Mouse (Mus musculus) layer of hippocampus, adult 8-10 months (tissue): Measurements from ENCODE around the gene Gns. TPM values are rescaled to one million over a fixed set of nuclear protein-coding genes. Genes with fewer than 3 reads are reported as not detected.

Experiments used
- DNase-seq, 2 experiments: peaks; one replicate each; pipeline ENCODE4 v3.0.0; 2022; ENCODE audit warnings: low spot score in 2 of 2
- total RNA-seq, 4 experiments: library from RNA; stranded (reverse); gene quantifications; 2 replicates each; pipeline ENCODE4 v1.2.4; 2022

Gns gene
- total RNA-seq, 4 experiments from 2014 or later, result 86.0 to 149 (median 114) TPM

- no peak for DNase-seq
Measured at GRCm38 (mm10) chr10:121398599-121398998, 33.7 kb downstream of the Gns start.

GRCm38 (mm10) chr10:121401005-121401404 is 36.1 kb downstream of the Gns start:
- no peak for DNase-seq

- DNase-seq, result no peak
Measured at GRCm38 (mm10) chr10:121403104-121403503, 38.2 kb downstream of the Gns start.

GRCm38 (mm10) chr10:121403946-121404345 is 39.1 kb downstream of the Gns start:
- no peak for DNase-seq

- DNase-seq, result no peak
Measured at GRCm38 (mm10) chr10:121409717-121410116, 44.8 kb downstream of the Gns start.

GRCm38 (mm10) chr10:121411721-121412455 is 47.0 kb downstream of the Gns start:
- DNase-seq, result no peak

- no peak for DNase-seq
Measured at GRCm38 (mm10) chr10:121412824-121413223, 47.9 kb downstream of the Gns start.

- DNase-seq, result no peak
Measured at GRCm38 (mm10) chr10:121414127-121414526, 49.2 kb downstream of the Gns start.

GRCm38 (mm10) chr10:121418835-121419234 is 53.9 kb downstream of the Gns start:
- no peak for DNase-seq

GRCm38 (mm10) chr10:121419640-121420470 is 55.0 kb downstream of the Gns start:
- DNase-seq, result no peak

GRCm38 (mm10) chr10:121421023-121421422 is 56.1 kb downstream of the Gns start:
- no peak for DNase-seq

- DNase-seq, result no peak
Measured at GRCm38 (mm10) chr10:121421657-121422290, 56.9 kb downstream of the Gns start.

GRCm38 (mm10) chr10:121422294-121422693 is 57.4 kb downstream of the Gns start:
- DNase-seq, result no peak

GRCm38 (mm10) chr10:121423541-121424349 is 58.9 kb downstream of the Gns start:
- DNase-seq, result no peak

- no peak for DNase-seq
Measured at GRCm38 (mm10) chr10:121424455-121424854, 59.6 kb downstream of the Gns start.

GRCm38 (mm10) chr10:121425079-121425478 is 60.2 kb downstream of the Gns start:
- DNase-seq, result no peak

GRCm38 (mm10) chr10:121425506-121426025 is 60.7 kb downstream of the Gns start:
- no peak for DNase-seq

- no peak for DNase-seq
Measured at GRCm38 (mm10) chr10:121426458-121427070, 61.7 kb downstream of the Gns start.

GRCm38 (mm10) chr10:121427136-121427535 is 62.2 kb downstream of the Gns start:
- DNase-seq, result no peak

- no peak for DNase-seq
Measured at GRCm38 (mm10) chr10:121428011-121428711, 63.3 kb downstream of the Gns start.
